Mouse (Mus musculus) testis, postnatal 14 days (tissue): ENCODE data around the gene Denr.

ENCODE experiments used
- DNase-seq: peaks from one replicate; pipeline ENCODE4 v3.0.0; 2021; ENCODE audit warnings: low spot score

Denr gene

GRCm38 (mm10) chr5:123972453-123972852 lies 65.5 kb downstream of the Denr start:
- no peak for DNase-seq

DNA sequence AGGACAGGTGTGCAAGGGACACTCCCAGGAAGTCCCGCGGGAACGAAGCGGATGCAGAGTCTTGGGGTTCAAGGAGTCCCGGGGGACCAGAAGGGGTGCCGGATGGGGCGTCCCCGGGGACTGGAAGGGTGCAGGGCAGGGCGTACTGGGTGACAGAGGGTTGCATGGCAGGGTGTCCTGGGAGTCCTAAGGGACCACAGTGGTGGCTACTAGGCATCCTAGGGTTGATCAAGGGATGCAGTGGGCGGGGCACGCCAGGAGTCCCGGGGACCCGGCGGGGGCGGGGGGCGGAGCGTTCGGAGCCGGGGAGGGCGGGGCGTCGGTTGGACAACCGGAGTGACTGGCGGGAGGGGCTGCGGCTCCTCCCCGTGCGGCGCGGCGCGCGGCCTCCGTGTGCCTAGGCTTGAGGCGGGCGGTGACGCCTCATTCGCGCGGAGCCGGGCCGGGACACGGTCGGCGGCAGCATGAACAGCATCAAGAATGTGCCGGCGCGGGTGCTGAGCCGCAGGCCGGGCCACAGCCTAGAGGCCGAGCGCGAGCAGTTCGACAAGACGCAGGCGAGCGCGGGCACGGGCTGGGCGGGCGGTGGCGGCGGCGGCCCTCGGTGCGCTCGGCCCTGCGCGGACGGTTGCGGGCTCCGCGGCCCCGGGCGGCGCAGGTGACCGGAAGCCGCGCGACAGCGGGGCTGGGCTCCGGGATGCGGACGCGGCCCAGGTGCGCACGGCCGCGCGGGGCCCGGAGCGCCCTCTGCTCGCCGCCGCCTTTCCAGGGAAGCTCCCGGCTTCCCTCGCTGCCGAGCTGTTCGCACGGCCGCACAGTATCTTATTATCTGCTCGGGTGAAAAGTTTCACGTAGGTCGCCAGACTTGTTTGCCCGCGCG lies 66.6 kb downstream of the Denr start, which contains the start of gene Hip1r:
Hip1r (plus strand) TSS at position 330 of the 880 bp plus-strand sequence.
- peak; percentile 79 for DNase-seq

- DNase-seq = no peak
Measured at GRCm38 (mm10) chr5:123974179-123974485, 67.2 kb downstream of the Denr start.

GRCm38 (mm10) chr5:123974616-123975111 lies 67.7 kb downstream of the Denr start:
- DNase-seq = no peak

DNA sequence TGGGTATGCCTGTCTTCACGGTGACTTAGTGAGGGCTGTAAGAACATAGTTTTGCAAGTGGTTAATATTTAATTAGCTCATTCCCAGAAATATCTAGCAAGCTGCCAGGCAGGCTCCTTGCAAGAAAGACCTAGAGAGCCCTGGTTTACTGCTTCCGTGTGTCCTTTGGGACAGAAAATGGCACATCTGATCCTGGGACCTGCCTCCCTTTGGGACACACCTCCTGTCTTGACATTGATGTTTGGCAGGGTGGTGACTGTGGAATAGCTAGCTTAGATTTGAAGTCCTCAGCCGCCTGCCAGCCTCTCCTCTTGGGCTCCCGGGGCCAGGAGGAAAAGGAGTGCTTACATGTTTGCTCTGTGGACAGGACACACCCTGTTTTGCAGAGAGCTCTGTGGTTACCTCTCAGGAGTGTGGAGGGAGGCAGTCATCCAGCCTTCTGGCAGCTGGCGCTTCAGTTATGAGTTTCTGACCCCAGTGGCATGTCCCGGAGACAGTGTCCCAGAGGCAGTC lies 68.7 kb downstream of the Denr start:
- DNase-seq = no peak

DNA sequence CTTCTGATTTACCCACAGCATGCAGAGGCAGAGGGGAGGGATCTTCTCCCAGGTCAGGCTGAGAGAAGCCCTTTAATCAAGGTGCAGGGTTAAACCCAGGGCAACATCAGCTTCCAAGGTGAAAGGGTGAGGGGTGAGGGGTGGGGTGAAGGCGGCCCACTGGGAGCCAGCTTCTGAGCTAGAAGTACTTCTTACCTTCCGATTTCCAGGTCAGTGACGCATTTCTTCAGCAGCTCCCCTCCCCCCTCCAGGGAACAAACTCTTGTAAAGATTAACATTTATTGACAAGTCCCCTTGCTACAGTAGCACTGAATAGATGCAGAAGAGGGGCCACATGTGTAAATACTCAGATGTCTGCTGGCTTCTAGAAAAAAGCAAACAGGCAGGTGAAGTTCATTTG lies 70.3 kb downstream of the Denr start:
- no peak for DNase-seq

DNA sequence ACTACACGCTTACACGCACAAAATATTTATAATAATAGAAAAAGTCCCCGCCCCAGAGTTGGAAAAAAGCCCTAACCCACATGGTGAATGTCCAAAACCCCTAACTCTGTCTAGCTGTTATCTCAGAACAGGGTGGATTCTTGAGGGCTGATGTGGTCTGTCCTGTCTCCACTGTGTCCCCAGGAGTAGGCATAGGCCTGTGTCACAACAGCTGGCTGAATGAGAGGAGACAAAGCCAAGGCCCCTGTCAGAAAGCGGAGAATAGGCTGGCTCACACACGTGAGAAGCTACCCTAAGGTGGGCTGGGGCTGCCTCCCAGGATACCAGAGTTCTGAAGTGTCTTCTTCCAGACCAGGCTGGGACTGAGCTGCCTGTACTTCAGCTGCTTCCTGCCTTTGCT lies 71.2 kb downstream of the Denr start:
- no peak for DNase-seq
